Mouse (Mus musculus) thymus, postnatal 14 days (tissue): ENCODE results near the gene Hist3h2ba.

Source experiments
- DNase-seq: peaks from one replicate; pipeline ENCODE4 v3.0.0; 2021

Gene Hist3h2ba

DNA sequence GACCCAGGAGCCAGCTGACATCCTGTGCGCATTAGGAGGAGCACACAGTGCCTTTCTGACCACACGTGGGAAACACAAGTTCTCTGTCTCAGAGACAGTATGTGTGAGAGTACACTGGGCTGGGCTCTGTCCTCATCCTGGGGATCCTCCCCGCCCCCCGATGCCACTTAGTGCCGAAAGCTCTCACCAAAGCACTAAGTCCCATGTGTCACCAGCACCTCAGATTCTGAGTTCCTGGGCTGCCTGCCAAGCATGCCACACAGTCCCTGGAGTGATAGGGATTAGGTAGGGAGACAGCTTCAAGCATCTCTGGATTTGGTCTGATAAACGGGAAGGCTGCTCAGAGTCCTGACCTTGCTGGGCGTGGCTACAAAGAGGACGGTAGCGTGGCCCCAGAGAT lies 42.1 kb downstream of the Hist3h2ba start:
- DNase-seq = no peak

DNA sequence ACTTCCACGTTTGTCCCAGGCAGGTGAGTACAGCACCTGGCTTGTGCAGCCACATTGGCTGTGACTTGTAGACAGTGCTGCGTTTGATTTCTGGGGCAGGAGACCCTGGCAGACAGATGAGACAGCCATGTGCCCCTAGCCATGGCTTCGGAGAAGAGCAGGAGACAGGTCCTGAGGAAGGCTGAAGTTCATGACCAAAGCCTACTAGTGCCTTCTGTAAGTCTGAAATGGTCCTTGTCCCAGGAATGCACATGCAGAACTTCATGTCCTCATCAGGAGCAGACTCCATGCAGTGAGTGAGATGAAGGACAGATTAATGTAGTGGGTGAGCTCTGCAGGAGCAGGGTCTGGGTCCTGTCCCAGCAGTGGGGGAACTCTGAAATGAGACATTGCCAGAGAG lies 43.2 kb downstream of the Hist3h2ba start:
- DNase-seq = no peak

DNA sequence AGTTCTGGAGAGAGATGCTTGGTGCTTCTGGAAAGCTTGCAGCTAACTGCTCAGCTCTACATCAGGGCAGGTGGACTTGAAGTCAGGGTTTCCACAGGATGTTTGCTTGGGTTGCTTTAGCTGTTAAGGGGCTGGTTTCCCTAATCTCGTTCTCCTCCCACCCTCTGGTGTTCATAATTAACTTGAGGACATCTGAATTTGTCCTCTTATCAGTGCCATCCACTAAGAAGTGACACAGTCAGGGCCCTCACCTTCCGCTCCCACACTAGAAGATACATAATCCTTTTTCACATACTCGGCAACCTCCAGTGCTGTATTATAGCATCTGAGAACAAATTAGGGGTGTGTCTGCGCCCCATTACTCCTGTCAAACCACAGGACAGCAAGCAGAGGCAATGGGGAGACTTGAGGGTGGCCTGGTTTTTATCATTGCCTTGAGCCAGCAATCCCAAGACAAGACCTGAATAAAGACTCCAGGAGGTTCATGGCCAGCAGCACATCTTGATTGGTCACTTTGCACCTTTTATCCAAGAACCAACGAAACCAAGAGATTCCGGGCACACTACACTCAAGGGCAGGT lies 44.5 kb downstream of the Hist3h2ba start:
- DNase-seq = no peak

DNA sequence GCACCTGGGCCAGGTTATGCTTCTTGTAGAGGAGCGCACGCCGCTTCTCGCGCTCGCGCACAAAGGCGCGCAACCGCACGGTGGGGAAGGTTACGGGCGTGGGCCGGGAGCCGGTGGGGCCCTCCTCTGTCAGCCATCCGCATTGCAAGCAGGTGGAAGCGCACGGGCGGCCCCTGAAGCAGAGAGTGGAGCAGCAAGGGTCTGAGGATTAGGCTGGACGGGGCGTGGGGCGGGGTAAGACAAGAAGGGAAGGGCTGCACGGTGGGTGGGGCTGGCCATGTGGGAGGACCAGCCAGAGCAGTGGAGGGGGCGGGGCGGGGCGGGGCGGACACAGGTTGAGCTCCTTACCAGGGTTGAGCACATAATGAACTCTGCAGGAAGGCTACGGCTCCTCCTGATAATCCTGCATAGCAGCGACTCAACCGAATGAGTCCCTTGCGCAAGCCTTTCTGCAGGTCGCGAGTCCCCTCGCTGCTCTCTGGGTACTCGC lies 45.7 kb downstream of the Hist3h2ba start:
- peak; percentile 79 for DNase-seq

DNA sequence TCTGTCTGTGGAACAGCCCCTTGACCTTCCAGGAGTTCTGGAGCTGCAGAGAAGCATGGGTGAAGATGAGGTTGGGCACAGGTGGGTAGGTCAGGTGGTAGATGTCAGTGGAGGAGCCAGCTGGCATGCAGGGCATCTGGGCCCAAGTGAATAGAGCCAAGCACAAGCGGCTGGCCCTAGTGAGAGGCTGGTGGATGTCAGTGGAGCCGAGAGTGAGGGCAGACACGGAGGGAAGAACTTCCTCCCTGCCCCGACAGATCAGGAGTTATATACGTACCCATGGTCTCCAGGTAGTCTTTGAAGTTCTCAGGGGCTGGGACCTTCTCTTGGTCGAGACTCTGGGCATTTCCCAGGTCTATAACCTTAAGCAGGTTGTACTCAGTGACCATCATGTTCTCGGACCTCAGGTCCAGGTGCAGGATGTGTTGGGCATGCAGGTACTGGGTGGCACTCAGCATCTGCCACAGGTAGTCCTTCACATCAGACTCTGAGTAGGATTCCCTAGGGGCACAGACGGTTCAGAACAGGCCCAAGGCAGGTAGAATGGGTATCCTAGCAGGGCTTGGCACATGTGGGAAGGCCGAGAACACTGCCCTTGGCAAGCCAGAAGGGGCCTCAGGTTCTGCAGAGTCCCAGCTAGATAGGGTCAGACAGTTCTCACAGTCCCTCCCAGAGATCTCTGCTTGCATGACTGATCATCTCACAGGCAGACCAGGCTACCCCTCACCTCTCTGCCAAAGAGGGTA lies 46.5 kb downstream of the Hist3h2ba start:
- no peak for DNase-seq

DNA sequence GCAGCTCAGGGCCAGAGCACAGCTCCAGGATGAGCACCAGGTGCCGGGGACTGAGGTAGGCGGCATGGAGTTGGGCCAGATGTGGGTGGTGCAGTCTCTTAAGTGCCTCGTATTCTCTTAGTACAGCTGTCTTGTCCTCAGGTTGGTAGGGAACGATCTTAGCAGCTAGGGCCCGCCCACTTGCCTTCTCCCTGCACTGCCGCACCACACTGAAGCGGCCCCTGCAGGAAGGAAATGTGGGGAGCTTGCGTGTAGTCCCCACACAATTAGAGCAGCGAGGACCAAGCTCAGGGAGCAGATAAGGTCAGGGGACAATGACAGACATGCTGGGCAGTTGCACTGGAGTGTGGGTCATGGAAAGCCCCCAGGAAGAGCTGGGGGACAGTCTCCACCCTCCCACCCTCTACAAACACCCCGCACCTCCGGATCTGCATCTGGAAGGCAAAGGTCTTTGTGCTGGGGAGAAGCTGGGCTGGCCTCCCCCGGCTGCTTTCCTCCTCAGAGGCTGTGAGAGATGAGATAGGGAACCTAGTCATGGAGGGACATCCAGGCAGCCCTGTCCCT lies 47.2 kb downstream of the Hist3h2ba start:
- DNase-seq = peak; percentile 86

DNA sequence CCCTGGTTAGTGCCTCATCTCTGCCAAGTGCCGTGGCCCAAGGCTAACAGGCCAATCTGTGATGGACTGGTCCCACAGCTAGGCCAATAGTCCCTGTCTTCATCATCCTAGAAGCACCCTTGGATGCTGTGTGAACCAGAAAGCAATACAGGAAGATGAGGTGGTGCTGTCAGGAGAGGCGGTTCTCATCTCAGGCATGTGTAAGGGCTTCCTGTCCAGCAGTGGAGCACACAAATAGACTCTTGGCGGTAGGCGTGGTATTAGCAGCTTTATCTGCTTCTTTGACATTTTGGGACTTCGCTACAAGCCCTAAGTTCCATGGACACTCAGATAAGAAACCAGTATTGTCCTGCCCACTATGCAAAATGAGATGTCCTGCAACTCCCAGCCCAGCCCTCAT lies 48.8 kb downstream of the Hist3h2ba start:
- DNase-seq = no peak
